Mouse (Mus musculus): ENCODE results near the gene Gm6583.
"Not testable (repeated sequence)": the region's sequence is repeated elsewhere in the genome, so short reads cannot be mapped to it uniquely, and the experiment has no call there.

Gm6583 gene

GRCm38 (mm10) chr5:112324637-112325545 lies 30.9 kb downstream of the Gm6583 start:
- peak; percentile 56 for DNase-seq (ENCODE audit: low spot score)

- DNase-seq (ENCODE audit: low spot score), result no peak
Observed at GRCm38 (mm10) chr5:112323246-112323645, 32.6 kb downstream of the Gm6583 start.

- no peak for DNase-seq (ENCODE audit: low spot score)
Observed at GRCm38 (mm10) chr5:112321376-112321775, 34.5 kb downstream of the Gm6583 start.

GRCm38 (mm10) chr5:112320936-112321335 lies 34.9 kb downstream of the Gm6583 start:
- no peak for DNase-seq (ENCODE audit: low spot score)

GRCm38 (mm10) chr5:112320379-112320778 lies 35.5 kb downstream of the Gm6583 start:
- no peak for DNase-seq (ENCODE audit: low spot score)

- not testable (repeated sequence) for DNase-seq (ENCODE audit: low spot score)
Observed at GRCm38 (mm10) chr5:112319343-112319742, 36.5 kb downstream of the Gm6583 start.

- no peak for DNase-seq (ENCODE audit: low spot score)
Observed at GRCm38 (mm10) chr5:112317328-112317727, 38.5 kb downstream of the Gm6583 start.

- no peak for DNase-seq (ENCODE audit: low spot score)
Observed at GRCm38 (mm10) chr5:112316468-112316867, 39.4 kb downstream of the Gm6583 start.

- DNase-seq (ENCODE audit: low spot score), result no peak
Observed at GRCm38 (mm10) chr5:112313222-112313885, 42.5 kb downstream of the Gm6583 start.

GRCm38 (mm10) chr5:112305842-112306241 lies 50.0 kb downstream of the Gm6583 start:
- no peak for DNase-seq (ENCODE audit: low spot score)

Measured in urinary bladder, postnatal 14 days (tissue).